Mouse (Mus musculus) heart, embryonic 16.5 days (tissue): ENCODE results near the gene Dda1. TPM values are rescaled to one million over a fixed set of nuclear protein-coding genes. Genes with fewer than 3 reads are reported as not detected.

Source experiments
- ATAC-seq: fragments of 200-750 bp; cut with Nextera tagmentation; replicated peaks from 2 replicates; pipeline ENCODE4 v1.8.0; 2017; ENCODE audit warnings: moderate number of reproducible peaks; ENCODE audit not compliant: insufficient read depth, low FRiP score; ENCODE audit errors: extremely low read depth
- H3K27ac ChIP-seq: fragments of 300-500 bp; sonication (generic); 2 replicates; pipeline ENCODE4 v1.5.1; 2014; ENCODE audit warnings: mild to moderate bottlenecking, low read length, control low read depth, moderate library complexity
- H3K27me3 ChIP-seq: fragments of 300-500 bp; sonication (generic); 2 replicates; pipeline ENCODE4 v1.6.1; 2014; ENCODE audit warnings: low read length, mixed read lengths; ENCODE audit not compliant: control insufficient read depth, insufficient read depth
- H3K36me3 ChIP-seq: fragments of 300-500 bp; sonication (generic); 2 replicates; pipeline ENCODE4 v1.6.1; 2014; ENCODE audit not compliant: control insufficient read depth, insufficient read depth
- H3K4me1 ChIP-seq: fragments of 300-500 bp; sonication (generic); 2 replicates; pipeline ENCODE4 v1.6.1; 2014; ENCODE audit warnings: low read length, mixed read lengths; ENCODE audit not compliant: control insufficient read depth, insufficient read depth
- H3K4me2 ChIP-seq: fragments of 300-500 bp; sonication (generic); 2 replicates; pipeline ENCODE4 v1.6.1; 2014; ENCODE audit warnings: low read depth, mild to moderate bottlenecking, control low read depth, low read length
- H3K4me3 ChIP-seq: fragments of 300-500 bp; sonication (generic); 2 replicates; pipeline ENCODE4 v1.5.1; 2014; ENCODE audit warnings: mild to moderate bottlenecking, control low read depth, low read length
- H3K9ac ChIP-seq: fragments of 300-500 bp; sonication (generic); 2 replicates; pipeline ENCODE4 v1.6.1; 2014; ENCODE audit warnings: low read length, control low read depth
- H3K9me3 ChIP-seq: fragments of 300-500 bp; sonication (generic); replicated peaks from 2 replicates; pipeline ENCODE4 v1.6.1; 2016; ENCODE audit warnings: low read length; ENCODE audit not compliant: control insufficient read depth
- WGBS: fragments of 180-500 bp; shearing (Covaris S2); extraction: QIAGEN DNeasy Blood & Tissue Kit; methylation state at CpG from one replicate; pipeline ENCODE4 v1.1.7; 2014; 5-methylcytosine and 5-hydroxymethylcytosine counted together
- polyA plus RNA-seq: library from polyadenylated mRNA; unstranded; fragments of >200 nt; fragmentation: Nextera tagmentation; extraction: Ambion mirVana; gene quantifications from 2 replicates; pipeline ENCODE4 v1.2.1, GENCODE M21; 2015

Dda1 gene
- polyA plus RNA-seq, 1 experiment from 2014 or later = 83.7 TPM

GRCm38 (mm10) chr8:71465733-71466132 lies 3.3 kb upstream of the Dda1 start:
- no peak for ATAC-seq
- 63% methylated on average over 8 of the region's 8 CpGs for WGBS
- H3K9ac ChIP-seq = peak overlapping the region; percentile 87

DNA sequence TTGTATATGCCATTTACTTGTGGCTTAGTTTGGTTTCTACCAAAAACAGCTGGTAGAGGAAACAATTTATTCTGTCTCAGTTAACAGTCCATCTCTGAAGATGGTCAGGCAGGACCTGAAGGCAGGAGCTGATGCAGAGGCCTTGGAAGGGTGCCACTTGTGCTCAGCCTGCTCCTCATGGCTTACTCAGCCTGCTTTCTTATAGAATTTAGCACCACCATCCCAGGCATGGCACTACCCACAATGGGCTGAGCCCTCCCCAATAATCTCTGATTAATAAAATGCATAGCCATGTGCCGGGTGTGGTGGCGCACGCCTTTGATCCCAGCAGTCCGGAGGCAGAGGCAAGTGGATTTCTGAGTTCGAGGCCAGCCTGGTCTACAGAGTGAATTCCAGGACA lies 2.8 kb upstream of the Dda1 start:
- 97% methylated on average over 5 of the region's 5 CpGs for WGBS
- Histone ChIP-seq H3K4me3 (no peak overlapping the region), H3K9me3 (no peaks in the 10 kb centered on the region), H3K4me1 (peaks cover 32% of the 10 kb centered on the region), H3K27ac (no peak overlapping the region), H3K9ac (no peak overlapping the region), H3K4me2 (no peak overlapping the region), H3K36me3 (peaks cover 2% of the 10 kb centered on the region; the same call in 1 of the 2 replicates), H3K27me3 (no peaks in the 10 kb centered on the region)
- ATAC-seq = no peak

More at GRCm38 (mm10) chr8:71465733-71466132, 3.3 kb upstream of the Dda1 start:
- Histone ChIP-seq H3K4me1 (peaks cover 32% of the 10 kb centered on the region), H3K4me2 (peak overlapping the region; percentile 78), H3K36me3 (peaks cover 6% of the 10 kb centered on the region), H3K27ac (no peak overlapping the region), H3K27me3 (no peaks in the 10 kb centered on the region), H3K4me3 (peak overlapping the region; percentile 71), H3K9me3 (no peaks in the 10 kb centered on the region)

DNA sequence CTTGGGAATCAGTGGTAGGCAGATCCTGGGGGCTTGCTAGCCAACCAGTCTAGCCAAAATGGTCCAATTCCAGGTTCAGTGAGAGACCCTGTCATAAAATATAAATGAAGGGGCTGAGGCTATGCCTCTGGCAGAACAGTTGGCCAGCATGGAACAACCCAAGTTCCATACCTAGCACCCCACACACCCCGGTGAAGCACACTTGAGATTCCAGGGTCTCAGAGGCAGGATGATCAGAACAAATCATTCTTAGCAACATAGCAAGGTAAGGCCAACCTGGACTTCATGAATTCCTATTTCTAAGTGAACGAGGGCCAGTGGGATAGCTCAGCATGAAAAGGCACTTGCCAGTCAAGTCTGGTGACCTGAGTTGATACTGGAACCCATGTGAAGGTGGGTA lies 1.8 kb upstream of the Dda1 start:
- Histone ChIP-seq H3K27ac (no peak overlapping the region), H3K4me3 (no peak overlapping the region), H3K27me3 (no peaks in the 10 kb centered on the region), H3K4me1 (peaks cover 31% of the 10 kb centered on the region), H3K9ac (no peak overlapping the region), H3K36me3 (peaks cover under 1% of the 10 kb centered on the region), H3K4me2 (no peak overlapping the region), H3K9me3 (no peaks in the 10 kb centered on the region)
- ATAC-seq = no peak
- 85% methylated on average over 2 of the region's 2 CpGs for WGBS

DNA sequence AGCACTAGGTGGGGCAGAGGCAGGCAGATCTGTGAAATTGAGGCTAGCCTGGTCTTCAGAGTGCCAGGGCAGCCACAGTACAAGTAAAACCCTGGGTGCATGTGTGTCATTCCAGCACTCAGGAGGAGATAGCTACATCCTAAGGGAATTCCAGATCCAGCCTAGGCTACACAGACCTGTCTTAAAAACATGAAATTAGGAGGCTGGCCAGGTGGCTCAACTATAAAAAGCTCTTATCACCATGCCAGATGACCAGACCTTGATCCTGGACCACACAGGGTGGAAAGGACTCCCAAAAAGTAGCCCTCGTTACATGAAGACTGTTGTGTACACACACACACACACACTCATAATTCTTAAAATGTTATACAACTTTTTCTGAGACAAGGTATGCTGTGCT lies 998 bp upstream of the Dda1 start:
- no peaks in the 10 kb centered on the region for H3K27me3 ChIP-seq
- peaks cover 28% of the 10 kb centered on the region for H3K4me1 ChIP-seq
- WGBS = 88% methylated on average over 1 of the region's 1 CpGs
- no peak overlapping the region for H3K4me3 ChIP-seq
- H3K27ac ChIP-seq = no peak overlapping the region
- ATAC-seq = no peak
- no peak overlapping the region for H3K4me2 ChIP-seq
- H3K36me3 ChIP-seq = peaks cover 4% of the 10 kb centered on the region
- H3K9me3 ChIP-seq = no peaks in the 10 kb centered on the region
- H3K9ac ChIP-seq = no peak overlapping the region

GRCm38 (mm10) chr8:71469411-71469810 lies 412 bp downstream of the Dda1 start:
- under 1% methylated on average over 24 of the region's 24 CpGs for WGBS
- ATAC-seq = no peak
- Histone ChIP-seq H3K4me1 (peaks cover 21% of the 10 kb centered on the region), H3K27ac (peak overlapping the region; percentile 62), H3K4me2 (peak overlapping the region; percentile 85), H3K4me3 (peak overlapping the region; percentile 84), H3K9ac (peak overlapping the region; percentile 91), H3K36me3 (peaks cover 4% of the 10 kb centered on the region), H3K9me3 (no peaks in the 10 kb centered on the region), H3K27me3 (no peaks in the 10 kb centered on the region)

GRCm38 (mm10) chr8:71470146-71470912 lies 1.3 kb downstream of the Dda1 start:
- ATAC-seq = no peak
- H3K36me3 ChIP-seq = peaks cover 4% of the 10 kb centered on the region
- H3K27ac ChIP-seq = no peak overlapping the region
- H3K27me3 ChIP-seq = no peaks in the 10 kb centered on the region
- 82% methylated on average over 3 of the region's 3 CpGs for WGBS
- no peaks in the 10 kb centered on the region for H3K9me3 ChIP-seq
- H3K4me2 ChIP-seq = peak overlapping the region; percentile 85
- peak overlapping the region; percentile 91 for H3K9ac ChIP-seq
- peaks cover 19% of the 10 kb centered on the region for H3K4me1 ChIP-seq
- H3K4me3 ChIP-seq = peak overlapping the region; percentile 84

DNA sequence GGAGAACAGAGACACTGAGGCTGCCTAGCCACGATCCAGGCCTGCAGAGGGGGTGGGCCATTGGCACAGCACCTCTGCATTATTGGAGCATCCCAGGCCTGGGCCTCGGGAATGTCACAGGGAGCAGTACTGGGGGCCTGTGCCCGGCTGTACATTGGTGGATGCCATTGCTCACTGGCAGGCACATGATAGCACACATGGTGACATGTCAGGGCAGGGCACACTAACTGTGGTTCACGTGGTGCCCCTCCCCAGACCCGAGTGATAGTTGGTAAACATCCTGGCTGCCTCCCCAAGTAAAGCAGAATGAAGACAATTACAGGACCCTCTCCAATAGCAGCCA lies 1.9 kb downstream of the Dda1 start:
- no peak overlapping the region for H3K9ac ChIP-seq

GRCm38 (mm10) chr8:71471861-71472260 lies 2.9 kb downstream of the Dda1 start:
- H3K9ac ChIP-seq = no peak overlapping the region
- H3K4me3 ChIP-seq = no peak overlapping the region
- ATAC-seq = no peak
- H3K36me3 ChIP-seq = peaks cover 4% of the 10 kb centered on the region
- no peak overlapping the region for H3K4me2 ChIP-seq
- H3K27me3 ChIP-seq = no peaks in the 10 kb centered on the region
- H3K9me3 ChIP-seq = no peaks in the 10 kb centered on the region
- no peak overlapping the region for H3K27ac ChIP-seq
- peaks cover 15% of the 10 kb centered on the region for H3K4me1 ChIP-seq
- WGBS = 92% methylated on average over 17 of the region's 17 CpGs

More for the DNA sequence above, 1.9 kb downstream of the Dda1 start:
- Histone ChIP-seq H3K4me1 (peaks cover 17% of the 10 kb centered on the region), H3K27me3 (no peaks in the 10 kb centered on the region), H3K36me3 (peaks cover 4% of the 10 kb centered on the region), H3K9me3 (no peaks in the 10 kb centered on the region), H3K4me2 (no peak overlapping the region), H3K27ac (no peak overlapping the region), H3K4me3 (no peak overlapping the region)
- ATAC-seq = no peak
- 79% methylated on average over 5 of the region's 5 CpGs for WGBS

GRCm38 (mm10) chr8:71472601-71473386 lies 3.8 kb downstream of the Dda1 start:
- Histone ChIP-seq H3K9ac (no peak overlapping the region), H3K4me2 (no peak overlapping the region), H3K4me3 (no peak overlapping the region), H3K9me3 (no peaks in the 10 kb centered on the region), H3K27me3 (no peaks in the 10 kb centered on the region), H3K4me1 (peaks cover 19% of the 10 kb centered on the region), H3K27ac (no peak overlapping the region), H3K36me3 (peaks cover 4% of the 10 kb centered on the region)
- no peak for ATAC-seq
- 86% methylated on average over 8 of the region's 8 CpGs for WGBS
